Mouse (Mus musculus) forebrain, embryonic 14.5 days (tissue): ENCODE measurements at regions not wholly inside any gene's neighbourhood (a gene's known extent, or its start where the extent isn't known, plus 50 kb on each side); places are given as distances from the start of the nearest gene placed in this dataset.

ENCODE experiments used
- ATAC-seq: fragments of 200-750 bp; cut with Nextera tagmentation; 2 replicates; pipeline ENCODE4 v1.8.0; 2017; ENCODE audit warnings: mild to moderate bottlenecking, moderate library complexity
- DNase-seq: peaks from one replicate; pipeline ENCODE4 v3.0.0-alpha.2; 2015; ENCODE audit warnings: low spot score
- H3K27ac ChIP-seq: fragments of 300-500 bp; sonication (generic); 2 replicates; pipeline ENCODE4 v1.5.1; 2014; ENCODE audit warnings: low read depth, mild to moderate bottlenecking, control low read depth, low read length, moderate library complexity
- H3K27me3 ChIP-seq: fragments of 300-500 bp; sonication (generic); replicated peaks from 2 replicates; pipeline ENCODE4 v1.6.1; 2014; ENCODE audit warnings: low read length, control low read depth, mixed read lengths; ENCODE audit not compliant: control insufficient read depth, insufficient read depth
- H3K36me3 ChIP-seq: fragments of 300-500 bp; sonication (generic); 2 replicates; pipeline ENCODE4 v1.6.1; 2014; ENCODE audit warnings: low read length, control low read depth; ENCODE audit not compliant: control insufficient read depth, insufficient read depth
- H3K4me1 ChIP-seq: fragments of 300-500 bp; sonication (generic); 2 replicates; pipeline ENCODE4 v1.6.1; 2014; ENCODE audit warnings: antibody characterized with exemption, low read length, control low read depth; ENCODE audit not compliant: control insufficient read depth, insufficient read depth
- H3K4me2 ChIP-seq: fragments of 300-500 bp; sonication (generic); 2 replicates; pipeline ENCODE4 v1.6.1; 2014; ENCODE audit warnings: mild to moderate bottlenecking, control low read depth, low read length
- H3K4me3 ChIP-seq: fragments of 300-500 bp; sonication (generic); 2 replicates; pipeline ENCODE4 v1.5.1; 2014; ENCODE audit warnings: low read depth, low read length, control low read depth
- H3K9ac ChIP-seq: fragments of 300-500 bp; sonication (generic); 2 replicates; pipeline ENCODE4 v1.6.1; 2014; ENCODE audit warnings: mild to moderate bottlenecking, low read length, control low read depth, moderate library complexity
- H3K9me3 ChIP-seq: fragments of 300-500 bp; sonication (generic); replicated peaks from 2 replicates; pipeline ENCODE4 v1.6.1; 2016; ENCODE audit warnings: low read length, control low read depth, mixed read lengths; ENCODE audit not compliant: control insufficient read depth
- WGBS: fragments of 180-500 bp; shearing (Covaris S2); extraction: QIAGEN DNeasy Blood & Tissue Kit; methylation state at CpG from one replicate; pipeline ENCODE4 v1.1.7; 2014; 5-methylcytosine and 5-hydroxymethylcytosine counted together

- Histone ChIP-seq H3K36me3 (no peaks in the 10 kb centered on the region), H3K9me3 (no peaks in the 10 kb centered on the region), H3K9ac (no peak overlapping the region), H3K27ac (no peak overlapping the region), H3K4me2 (no peak overlapping the region), H3K27me3 (no peaks in the 10 kb centered on the region), H3K4me1 (no peaks in the 10 kb centered on the region), H3K4me3 (no peak overlapping the region)
- ATAC-seq: no peak
- DNase-seq: no peak
- WGBS: 89% methylated on average over 1 of the region's 1 CpGs
Observed at GRCm38 (mm10) chr14:81770421-81770820, 1786.5 kb downstream of the Olfm4 start.

GRCm38 (mm10) chr14:81771826-81772225, 1787.9 kb downstream of the Olfm4 start:
- no peaks in the 10 kb centered on the region for H3K4me1 ChIP-seq

GRCm38 (mm10) chr14:81788859-81789258, 1805.0 kb downstream of the Olfm4 start:
- no peak overlapping the region for H3K4me3 ChIP-seq
- ATAC-seq: no peak
- H3K9ac ChIP-seq: no peak overlapping the region
- no peaks in the 10 kb centered on the region for H3K27me3 ChIP-seq
- H3K4me2 ChIP-seq: no peak overlapping the region
- no peaks in the 10 kb centered on the region for H3K9me3 ChIP-seq
- 60% methylated on average over 2 of the region's 2 CpGs for WGBS
- no peaks in the 10 kb centered on the region for H3K4me1 ChIP-seq
- no peak for DNase-seq
- H3K27ac ChIP-seq: no peak overlapping the region
- no peaks in the 10 kb centered on the region for H3K36me3 ChIP-seq

More at GRCm38 (mm10) chr14:81771826-81772225, 1787.9 kb downstream of the Olfm4 start:
- no peak overlapping the region for H3K9ac ChIP-seq
- no peak overlapping the region for H3K4me3 ChIP-seq
- WGBS: 90% methylated on average over 1 of the region's 1 CpGs
- H3K27me3 ChIP-seq: no peaks in the 10 kb centered on the region
- no peaks in the 10 kb centered on the region for H3K36me3 ChIP-seq
- H3K27ac ChIP-seq: no peak overlapping the region
- ATAC-seq (no peak), DNase-seq (no peak)
- no peak overlapping the region for H3K4me2 ChIP-seq
- no peaks in the 10 kb centered on the region for H3K9me3 ChIP-seq

- no peaks in the 10 kb centered on the region for H3K36me3 ChIP-seq
- ATAC-seq (no peak), DNase-seq (no peak)
- H3K4me2 ChIP-seq: no peak overlapping the region
- H3K9me3 ChIP-seq: no peaks in the 10 kb centered on the region
- H3K27ac ChIP-seq: no peak overlapping the region
- 80% methylated on average over 2 of the region's 2 CpGs for WGBS
- no peaks in the 10 kb centered on the region for H3K27me3 ChIP-seq
- no peaks in the 10 kb centered on the region for H3K4me1 ChIP-seq
- no peak overlapping the region for H3K9ac ChIP-seq
- no peak overlapping the region for H3K4me3 ChIP-seq
Observed at GRCm38 (mm10) chr14:81823786-81824185, 1839.9 kb downstream of the Olfm4 start.

GRCm38 (mm10) chr14:81858617-81859016, 1874.7 kb downstream of the Olfm4 start:
- DNase-seq: peak; percentile 6
- Histone ChIP-seq H3K9ac (no peak overlapping the region), H3K27me3 (no peaks in the 10 kb centered on the region), H3K4me2 (no peak overlapping the region), H3K4me3 (no peak overlapping the region), H3K9me3 (no peaks in the 10 kb centered on the region), H3K36me3 (no peaks in the 10 kb centered on the region), H3K4me1 (no peaks in the 10 kb centered on the region), H3K27ac (no peak overlapping the region)
- 28% methylated on average over 2 of the region's 2 CpGs for WGBS
- peak; percentile 48; the same call in 1 of the 2 replicates for ATAC-seq

- DNase-seq (peak; percentile 63), ATAC-seq (no peak)
- no peak overlapping the region for H3K4me2 ChIP-seq
- H3K9me3 ChIP-seq: no peaks in the 10 kb centered on the region
- H3K4me1 ChIP-seq: no peaks in the 10 kb centered on the region
- 38% methylated on average over 1 of the region's 1 CpGs for WGBS
- H3K9ac ChIP-seq: no peak overlapping the region
- no peak overlapping the region for H3K4me3 ChIP-seq
- no peak overlapping the region for H3K27ac ChIP-seq
- H3K27me3 ChIP-seq: no peaks in the 10 kb centered on the region
- no peaks in the 10 kb centered on the region for H3K36me3 ChIP-seq
Observed at GRCm38 (mm10) chr14:81870388-81870787, 1886.5 kb downstream of the Olfm4 start.
